Mouse (Mus musculus): ENCODE measurements around the gene Bad. TPM values are rescaled to one million over a fixed set of nuclear protein-coding genes. Genes with fewer than 3 reads are reported as not detected.

Gene Bad
- polyA plus RNA-seq, 2 experiments, result 22.8 to 25.7 TPM

DNA sequence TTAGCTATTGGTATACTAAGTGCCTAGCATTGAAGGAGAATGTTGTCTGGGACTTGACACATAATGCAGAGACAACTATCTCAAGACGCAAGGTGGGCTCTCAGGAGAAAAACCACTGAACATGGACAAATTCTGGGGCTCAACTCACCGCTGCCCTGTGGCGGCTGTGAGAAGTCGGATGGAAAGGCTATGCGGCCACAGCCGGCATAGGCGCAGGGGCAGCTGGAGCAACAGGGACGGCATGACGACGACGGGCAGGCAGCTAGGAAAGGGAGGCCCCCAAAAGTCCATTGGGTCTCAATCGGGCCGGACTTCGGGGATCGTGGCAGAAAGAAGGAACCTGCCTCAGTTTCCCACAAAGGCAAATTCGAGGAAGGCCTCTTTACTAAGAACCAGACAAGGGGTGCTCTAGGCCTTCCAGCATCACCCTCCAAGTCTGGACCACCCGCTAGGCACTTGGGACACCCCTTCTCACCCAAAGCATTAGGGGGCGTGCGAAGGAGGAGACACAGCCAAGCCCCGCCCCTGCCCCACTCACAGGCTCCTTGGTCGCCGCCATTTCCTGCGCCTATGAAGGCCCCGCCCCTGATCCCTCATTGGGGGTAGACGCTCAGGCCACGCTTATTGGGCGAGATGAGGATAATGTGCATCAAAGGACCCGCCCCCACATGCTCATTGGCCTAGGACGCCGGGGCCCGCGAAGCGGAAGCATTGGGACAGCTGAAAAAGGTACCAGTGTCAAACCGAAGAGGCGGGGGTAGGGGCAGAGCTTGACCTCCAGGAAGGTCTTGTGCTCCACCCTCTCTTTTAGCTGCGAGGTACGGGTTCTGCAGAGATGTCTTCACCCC, 50.6 kb downstream of the Bad start, which contains the start of gene Dnajc4:
Gene Dnajc4, minus strand, starts transcription at position 562 of the 848 bp plus-strand sequence.
- Histone ChIP-seq H3K9me3 (ENCODE audit: control insufficient read depth, low read length) (no peaks in the 10 kb centered on the region), H3K4me1 (replicated peaks; ENCODE audit: control insufficient read depth in 2 of 2, insufficient read depth in 2 of 2, low read length in 1 of 2) (peaks cover 20 to 24% of the 10 kb centered on the region in 2 experiments), H3K4me2 (ENCODE audit: low read depth) (peak within 1 kb of the TSS; percentile 99), H3K36me3 (replicated peaks; ENCODE audit: control insufficient read depth, insufficient read depth, low read depth) (no peaks in the 10 kb centered on the region), H3K27me3 (ENCODE audit: control insufficient read depth, insufficient read depth, low read length) (no peaks in the 10 kb centered on the region), H3K4me3 (ENCODE audit: insufficient read depth in 1 of 2, low read depth in 2 of 2, low read length in 2 of 2) (peak within 1 kb of the TSS; percentile 80 to 82), H3K27ac (peak within 1 kb of the TSS; percentile 63), H3K9ac (replicated peaks) (peak within 1 kb of the TSS; percentile 78)
- peak; percentile 96 to 98 (median 97) for DNase-seq (ENCODE audit: low read depth in 3 of 3, low spot score in 3 of 3)
- TF ChIP-seq EP300 (IDR thresholded peaks at IDR 0.05; ENCODE audit: low read depth), result no peak
- TF ChIP-seq CTCF (IDR thresholded peaks at IDR 0.05; ENCODE audit: low read depth), result 0 out of 2 replicates have a peak, but pooled peaks have one; percentile 28
- 2% methylated on average over 37 of the region's 37 CpGs for WGBS (ENCODE audit: insufficient replicate concordance)
- peak; percentile 93 for ATAC-seq (ENCODE audit: insufficient read depth)

GRCm38 (mm10) chr19:6993011-6993770, 51.5 kb downstream of the Bad start:
- TF ChIP-seq CTCF (IDR thresholded peaks at IDR 0.05; ENCODE audit: low read depth) (no peak), EP300 (IDR thresholded peaks at IDR 0.05; ENCODE audit: low read depth) (no peak)
- ATAC-seq (ENCODE audit: insufficient read depth) (no peak; the same call in 1 of the 2 replicates), DNase-seq (ENCODE audit: low read depth in 3 of 3, low spot score in 3 of 3) (no peak)
- Histone ChIP-seq H3K36me3 (replicated peaks; ENCODE audit: control insufficient read depth, insufficient read depth, low read depth) (peaks cover 3% of the 10 kb centered on the region; the same call in 1 of the 2 replicates), H3K27me3 (ENCODE audit: control insufficient read depth, insufficient read depth, low read length) (no peaks in the 10 kb centered on the region), H3K4me3 (ENCODE audit: insufficient read depth in 1 of 2, low read depth in 2 of 2, low read length in 2 of 2) (peak overlapping the region; percentile 65 to 82), H3K27ac (peak overlapping the region; percentile 63), H3K9me3 (ENCODE audit: control insufficient read depth, low read length) (no peaks in the 10 kb centered on the region), H3K4me1 (replicated peaks; ENCODE audit: control insufficient read depth in 2 of 2, insufficient read depth in 2 of 2, low read length in 1 of 2) (peaks cover 18 to 22% of the 10 kb centered on the region in 2 experiments), H3K4me2 (ENCODE audit: low read depth) (peak overlapping the region; percentile 99), H3K9ac (replicated peaks) (peak overlapping the region; percentile 78)
- 64% methylated on average over 14 of the region's 14 CpGs for WGBS (ENCODE audit: insufficient replicate concordance)

DNA sequence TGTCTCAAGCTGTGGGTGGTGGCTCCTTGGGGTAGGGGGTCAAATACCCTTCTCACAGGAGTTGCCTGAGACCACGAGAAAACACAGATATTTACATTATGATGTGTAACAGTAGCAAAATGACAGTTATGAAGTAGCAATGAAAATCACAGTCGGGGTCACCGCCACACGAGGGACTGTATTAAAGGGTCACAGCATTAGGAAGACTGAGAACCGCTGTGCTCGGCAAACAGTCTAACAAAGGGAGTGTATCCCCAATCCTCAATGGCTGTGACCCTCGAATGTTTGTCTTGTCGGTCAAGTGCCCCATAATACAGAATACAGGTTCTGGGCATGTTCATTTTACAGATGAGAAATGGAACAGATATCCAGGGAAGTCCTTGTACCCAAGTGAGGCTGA, 52.3 kb downstream of the Bad start:
- peaks cover 18 to 22% of the 10 kb centered on the region in 2 experiments for H3K4me1 ChIP-seq (replicated peaks; ENCODE audit: control insufficient read depth in 2 of 2, insufficient read depth in 2 of 2, low read length in 1 of 2)
- TF ChIP-seq EP300 (IDR thresholded peaks at IDR 0.05; ENCODE audit: low read depth), result no peak
- TF ChIP-seq CTCF (IDR thresholded peaks at IDR 0.05; ENCODE audit: low read depth), result no peak

GRCm38 (mm10) chr19:6994489-6994888, 52.8 kb downstream of the Bad start:
- H3K27ac ChIP-seq, result no peak overlapping the region
- ATAC-seq (ENCODE audit: insufficient read depth) (no peak), DNase-seq (ENCODE audit: low read depth in 3 of 3, low spot score in 3 of 3) (no peak)
- TF ChIP-seq EP300 (IDR thresholded peaks at IDR 0.05; ENCODE audit: low read depth), result no peak
- no peak for TF ChIP-seq CTCF (IDR thresholded peaks at IDR 0.05; ENCODE audit: low read depth)
- H3K27me3 ChIP-seq (ENCODE audit: control insufficient read depth, insufficient read depth, low read length), result no peaks in the 10 kb centered on the region
- peaks cover 16% of the 10 kb centered on the region for H3K36me3 ChIP-seq (replicated peaks; ENCODE audit: control insufficient read depth, insufficient read depth, low read depth)
- 78% methylated on average over 8 of the region's 8 CpGs for WGBS (ENCODE audit: insufficient replicate concordance)
- no peak overlapping the region for H3K4me3 ChIP-seq (ENCODE audit: insufficient read depth in 1 of 2, low read depth in 2 of 2, low read length in 2 of 2)
- H3K4me2 ChIP-seq (ENCODE audit: low read depth), result no peak overlapping the region
- H3K9ac ChIP-seq (replicated peaks), result no peak overlapping the region
- no peaks in the 10 kb centered on the region for H3K9me3 ChIP-seq (ENCODE audit: control insufficient read depth, low read length)
- H3K4me1 ChIP-seq (replicated peaks; ENCODE audit: control insufficient read depth in 2 of 2, insufficient read depth in 2 of 2, low read length in 1 of 2), result peaks cover 18 to 22% of the 10 kb centered on the region in 2 experiments

More for the DNA sequence above, 52.3 kb downstream of the Bad start:
- Histone ChIP-seq H3K4me2 (ENCODE audit: low read depth) (no peak overlapping the region), H3K9me3 (ENCODE audit: control insufficient read depth, low read length) (no peaks in the 10 kb centered on the region), H3K27me3 (ENCODE audit: control insufficient read depth, insufficient read depth, low read length) (no peaks in the 10 kb centered on the region), H3K36me3 (replicated peaks; ENCODE audit: control insufficient read depth, insufficient read depth, low read depth) (peaks cover 11% of the 10 kb centered on the region), H3K9ac (replicated peaks) (no peak overlapping the region), H3K4me3 (ENCODE audit: insufficient read depth in 1 of 2, low read depth in 2 of 2, low read length in 2 of 2) (no peak overlapping the region), H3K27ac (no peak overlapping the region)
- DNase-seq (ENCODE audit: low read depth in 3 of 3, low spot score in 3 of 3) (no peak), ATAC-seq (ENCODE audit: insufficient read depth) (no peak)
- WGBS (ENCODE audit: insufficient replicate concordance), result 76% methylated on average over 8 of the region's 8 CpGs

All from liver, embryonic 14.5 days (tissue).